Mouse (Mus musculus): ENCODE measurements around the gene Hnf4a. TPM values are rescaled to one million over a fixed set of nuclear protein-coding genes. Genes with fewer than 3 reads are reported as not detected.

The Hnf4a gene
- polyA plus RNA-seq, 1 experiment from 2014 or later = 0.77 TPM

GRCm38 (mm10) chr2:163502219-163502618 lies 4.4 kb upstream of the Hnf4a start:
- Histone ChIP-seq H3K4me3 (ENCODE audit: low read length) (no peak overlapping the region), H3K27me3 (ENCODE audit: control insufficient read depth, insufficient read depth, low read length) (no peaks in the 10 kb centered on the region), H3K4me1 (ENCODE audit: control insufficient read depth, insufficient read depth, low read length) (no peaks in the 10 kb centered on the region), H3K9me3 (replicated peaks; ENCODE audit: control insufficient read depth, low read length) (no peaks in the 10 kb centered on the region), H3K9ac (ENCODE audit: low read length) (no peak overlapping the region), H3K27ac (ENCODE audit: low read length) (no peak overlapping the region), H3K4me2 (ENCODE audit: low read depth, low read length) (no peak overlapping the region), H3K36me3 (ENCODE audit: control insufficient read depth, insufficient read depth) (no peaks in the 10 kb centered on the region)
- no peak for ATAC-seq (replicated peaks; ENCODE audit: extremely low read depth, insufficient read depth, low FRiP score)
- 57% methylated on average over 2 of the region's 2 CpGs for WGBS

- H3K27ac ChIP-seq (ENCODE audit: low read length) = no peak overlapping the region
- no peak for ATAC-seq (replicated peaks; ENCODE audit: extremely low read depth, insufficient read depth, low FRiP score)
- no peaks in the 10 kb centered on the region for H3K4me1 ChIP-seq (ENCODE audit: control insufficient read depth, insufficient read depth, low read length)
- H3K4me3 ChIP-seq (ENCODE audit: low read length) = no peak overlapping the region
- no peaks in the 10 kb centered on the region for H3K27me3 ChIP-seq (ENCODE audit: control insufficient read depth, insufficient read depth, low read length)
- no peak overlapping the region for H3K9ac ChIP-seq (ENCODE audit: low read length)
- H3K9me3 ChIP-seq (replicated peaks; ENCODE audit: control insufficient read depth, low read length) = no peaks in the 10 kb centered on the region
- no peak overlapping the region for H3K4me2 ChIP-seq (ENCODE audit: low read depth, low read length)
- H3K36me3 ChIP-seq (ENCODE audit: control insufficient read depth, insufficient read depth) = no peaks in the 10 kb centered on the region
- 57% methylated on average over 7 of the region's 7 CpGs for WGBS
Measured at GRCm38 (mm10) chr2:163503191-163503590, 3.4 kb upstream of the Hnf4a start.

GRCm38 (mm10) chr2:163525761-163526243 lies 19.2 kb downstream of the Hnf4a start:
- no peaks in the 10 kb centered on the region for H3K9me3 ChIP-seq (replicated peaks; ENCODE audit: control insufficient read depth, low read length)
- no peak overlapping the region for H3K4me3 ChIP-seq (ENCODE audit: low read length)
- peaks cover 2% of the 10 kb centered on the region; the same call in 1 of the 2 replicates for H3K27me3 ChIP-seq (ENCODE audit: control insufficient read depth, insufficient read depth, low read length)
- ATAC-seq (replicated peaks; ENCODE audit: extremely low read depth, insufficient read depth, low FRiP score) = no peak
- no peaks in the 10 kb centered on the region for H3K36me3 ChIP-seq (ENCODE audit: control insufficient read depth, insufficient read depth)
- H3K4me1 ChIP-seq (ENCODE audit: control insufficient read depth, insufficient read depth, low read length) = no peaks in the 10 kb centered on the region
- WGBS = 70% methylated on average over 7 of the region's 7 CpGs
- H3K9ac ChIP-seq (ENCODE audit: low read length) = no peak overlapping the region
- H3K4me2 ChIP-seq (ENCODE audit: low read depth, low read length) = no peak overlapping the region
- no peak overlapping the region for H3K27ac ChIP-seq (ENCODE audit: low read length)

GRCm38 (mm10) chr2:163527497-163527896 lies 20.9 kb downstream of the Hnf4a start:
- peaks cover 2% of the 10 kb centered on the region for H3K27me3 ChIP-seq (ENCODE audit: control insufficient read depth, insufficient read depth, low read length)
- H3K4me1 ChIP-seq (ENCODE audit: control insufficient read depth, insufficient read depth, low read length) = no peaks in the 10 kb centered on the region
- no peak overlapping the region for H3K4me3 ChIP-seq (ENCODE audit: low read length)
- 73% methylated on average over 2 of the region's 2 CpGs for WGBS
- H3K4me2 ChIP-seq (ENCODE audit: low read depth, low read length) = no peak overlapping the region
- H3K9me3 ChIP-seq (replicated peaks; ENCODE audit: control insufficient read depth, low read length) = no peaks in the 10 kb centered on the region
- no peak overlapping the region for H3K27ac ChIP-seq (ENCODE audit: low read length)
- ATAC-seq (replicated peaks; ENCODE audit: extremely low read depth, insufficient read depth, low FRiP score) = no peak
- no peaks in the 10 kb centered on the region for H3K36me3 ChIP-seq (ENCODE audit: control insufficient read depth, insufficient read depth)
- no peak overlapping the region for H3K9ac ChIP-seq (ENCODE audit: low read length)

- ATAC-seq (replicated peaks; ENCODE audit: extremely low read depth, insufficient read depth, low FRiP score) = no peak
- 22% methylated on average over 8 of the region's 8 CpGs for WGBS
- Histone ChIP-seq H3K4me2 (ENCODE audit: low read depth, low read length) (no peak overlapping the region), H3K4me3 (ENCODE audit: low read length) (no peak overlapping the region), H3K4me1 (ENCODE audit: control insufficient read depth, insufficient read depth, low read length) (no peaks in the 10 kb centered on the region), H3K27ac (ENCODE audit: low read length) (no peak overlapping the region), H3K36me3 (ENCODE audit: control insufficient read depth, insufficient read depth) (no peaks in the 10 kb centered on the region), H3K27me3 (ENCODE audit: control insufficient read depth, insufficient read depth, low read length) (peaks cover 5% of the 10 kb centered on the region), H3K9me3 (replicated peaks; ENCODE audit: control insufficient read depth, low read length) (no peaks in the 10 kb centered on the region), H3K9ac (ENCODE audit: low read length) (no peak overlapping the region)
Measured at GRCm38 (mm10) chr2:163530418-163530817, 23.8 kb downstream of the Hnf4a start.

GRCm38 (mm10) chr2:163531917-163532316 lies 25.3 kb downstream of the Hnf4a start:
- no peaks in the 10 kb centered on the region for H3K9me3 ChIP-seq (replicated peaks; ENCODE audit: control insufficient read depth, low read length)
- no peaks in the 10 kb centered on the region for H3K4me1 ChIP-seq (ENCODE audit: control insufficient read depth, insufficient read depth, low read length)
- H3K36me3 ChIP-seq (ENCODE audit: control insufficient read depth, insufficient read depth) = no peaks in the 10 kb centered on the region
- ATAC-seq (replicated peaks; ENCODE audit: extremely low read depth, insufficient read depth, low FRiP score) = no peak
- H3K27me3 ChIP-seq (ENCODE audit: control insufficient read depth, insufficient read depth, low read length) = peaks cover 11% of the 10 kb centered on the region
- no peak overlapping the region for H3K9ac ChIP-seq (ENCODE audit: low read length)
- no peak overlapping the region for H3K27ac ChIP-seq (ENCODE audit: low read length)
- H3K4me2 ChIP-seq (ENCODE audit: low read depth, low read length) = no peak overlapping the region
- H3K4me3 ChIP-seq (ENCODE audit: low read length) = no peak overlapping the region
- 11% methylated on average over 9 of the region's 9 CpGs for WGBS

GRCm38 (mm10) chr2:163533226-163533625 lies 26.6 kb downstream of the Hnf4a start:
- Histone ChIP-seq H3K9ac (ENCODE audit: low read length) (no peak overlapping the region), H3K27me3 (ENCODE audit: control insufficient read depth, insufficient read depth, low read length) (peaks cover 9% of the 10 kb centered on the region), H3K27ac (ENCODE audit: low read length) (no peak overlapping the region), H3K4me1 (ENCODE audit: control insufficient read depth, insufficient read depth, low read length) (no peaks in the 10 kb centered on the region), H3K36me3 (ENCODE audit: control insufficient read depth, insufficient read depth) (no peaks in the 10 kb centered on the region), H3K9me3 (replicated peaks; ENCODE audit: control insufficient read depth, low read length) (no peaks in the 10 kb centered on the region), H3K4me2 (ENCODE audit: low read depth, low read length) (no peak overlapping the region), H3K4me3 (ENCODE audit: low read length) (no peak overlapping the region)
- WGBS = 79% methylated on average over 9 of the region's 9 CpGs
- no peak for ATAC-seq (replicated peaks; ENCODE audit: extremely low read depth, insufficient read depth, low FRiP score)

- Histone ChIP-seq H3K27me3 (ENCODE audit: control insufficient read depth, insufficient read depth, low read length) (peaks cover 9% of the 10 kb centered on the region), H3K4me3 (ENCODE audit: low read length) (peak overlapping the region; percentile 39), H3K4me1 (ENCODE audit: control insufficient read depth, insufficient read depth, low read length) (no peaks in the 10 kb centered on the region), H3K4me2 (ENCODE audit: low read depth, low read length) (peak overlapping the region; percentile 65), H3K36me3 (ENCODE audit: control insufficient read depth, insufficient read depth) (no peaks in the 10 kb centered on the region), H3K9ac (ENCODE audit: low read length) (peak overlapping the region; percentile 69), H3K27ac (ENCODE audit: low read length) (no peak overlapping the region), H3K9me3 (replicated peaks; ENCODE audit: control insufficient read depth, low read length) (no peaks in the 10 kb centered on the region)
- WGBS = 9% methylated on average over 22 of the region's 22 CpGs
- ATAC-seq (replicated peaks; ENCODE audit: extremely low read depth, insufficient read depth, low FRiP score) = peak; percentile 49
Measured at GRCm38 (mm10) chr2:163534958-163535524, 28.4 kb downstream of the Hnf4a start.

GRCm38 (mm10) chr2:163537443-163537842 lies 30.8 kb downstream of the Hnf4a start:
- no peak overlapping the region for H3K4me3 ChIP-seq (ENCODE audit: low read length)
- no peak for ATAC-seq (replicated peaks; ENCODE audit: extremely low read depth, insufficient read depth, low FRiP score)
- no peak overlapping the region for H3K4me2 ChIP-seq (ENCODE audit: low read depth, low read length)
- no peaks in the 10 kb centered on the region for H3K36me3 ChIP-seq (ENCODE audit: control insufficient read depth, insufficient read depth)
- H3K27me3 ChIP-seq (ENCODE audit: control insufficient read depth, insufficient read depth, low read length) = peaks cover 9% of the 10 kb centered on the region
- no peak overlapping the region for H3K9ac ChIP-seq (ENCODE audit: low read length)
- H3K4me1 ChIP-seq (ENCODE audit: control insufficient read depth, insufficient read depth, low read length) = no peaks in the 10 kb centered on the region
- no peak overlapping the region for H3K27ac ChIP-seq (ENCODE audit: low read length)
- H3K9me3 ChIP-seq (replicated peaks; ENCODE audit: control insufficient read depth, low read length) = no peaks in the 10 kb centered on the region
- 77% methylated on average over 5 of the region's 5 CpGs for WGBS

Measured in heart, embryonic 16.5 days (tissue).